Mouse (Mus musculus): ENCODE data around the gene Tfb2m.

DNA sequence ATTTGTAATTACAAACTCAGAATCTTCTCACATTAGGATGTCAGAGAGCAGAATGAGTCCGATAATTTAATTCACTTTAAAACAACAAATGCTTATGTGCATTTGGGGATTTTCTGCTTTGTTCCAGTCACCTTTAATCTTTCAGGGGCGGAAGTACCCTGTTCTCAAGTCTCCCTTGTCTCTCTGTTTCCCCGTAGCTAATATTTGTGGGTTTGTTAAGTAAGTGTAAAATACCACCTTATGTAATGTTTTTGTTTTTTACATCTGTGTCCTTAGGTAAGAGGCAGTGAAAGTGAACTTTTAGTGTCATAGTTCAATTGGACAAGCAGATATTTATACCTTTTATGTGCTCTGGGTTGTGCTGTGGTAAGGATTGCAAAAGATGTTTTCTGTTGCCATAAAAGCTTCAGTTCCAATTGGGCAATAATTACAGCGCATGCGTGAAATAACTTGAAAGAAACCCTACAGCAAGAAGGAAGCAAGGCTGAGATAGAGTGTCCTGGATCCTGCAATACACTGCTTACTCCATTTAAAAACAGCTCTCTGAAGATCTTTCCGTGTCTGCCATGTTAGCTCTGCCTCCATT is 14.9 kb upstream of the Tfb2m start:
- peak; percentile 69 for TF ChIP-seq EP300 (IDR thresholded peaks at IDR 0.05)
- no peak for TF ChIP-seq CTCF (IDR thresholded peaks at IDR 0.05)

Measured in lung, postnatal 0 days (tissue).